Mouse (Mus musculus): ENCODE measurements around the gene Kif6.

The Kif6 gene

DNA sequence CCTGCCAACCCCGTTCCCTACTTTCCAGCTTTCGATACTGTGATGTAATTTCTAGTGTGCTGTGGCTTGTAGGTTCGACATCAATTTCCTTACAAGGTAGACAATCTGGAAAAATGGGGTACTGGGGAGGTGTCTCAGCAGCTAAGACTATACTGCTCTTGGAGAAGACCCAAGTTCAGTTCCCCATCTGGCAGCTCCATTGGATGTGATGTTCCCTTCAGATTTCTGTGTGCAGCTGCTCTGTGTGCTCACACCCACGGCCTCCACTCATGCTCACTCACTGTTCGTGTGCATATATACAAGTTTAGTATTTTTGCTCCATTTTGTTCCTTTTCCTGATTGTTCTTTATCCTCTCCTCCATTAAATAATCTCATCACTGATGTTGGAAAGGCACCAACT is 51.8 kb downstream of the Kif6 start:
- no peak for DNase-seq

DNA sequence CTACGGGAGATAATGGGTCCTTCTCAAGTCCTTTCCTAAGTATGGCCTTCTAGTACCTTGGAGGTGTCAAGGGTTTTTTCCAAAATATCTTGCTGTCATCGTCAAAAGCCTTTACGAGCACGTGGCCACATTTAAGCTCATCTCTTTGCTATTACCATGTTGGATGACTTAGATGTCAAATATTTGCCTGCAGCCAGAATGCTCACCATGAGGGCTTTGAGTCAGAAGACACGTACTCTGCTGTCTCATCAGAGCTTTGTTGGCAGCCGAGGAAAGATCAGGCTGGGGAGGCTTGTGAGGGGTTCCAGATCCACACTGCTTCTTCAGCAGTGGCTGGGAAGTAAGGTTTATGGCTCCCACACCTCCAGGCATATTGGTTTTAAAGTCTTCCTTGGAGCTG is 53.4 kb downstream of the Kif6 start:
- DNase-seq = no peak

- DNase-seq = peak in 1 of 2 experiments; percentile 12
These were observed 57.0 kb downstream of the Kif6 start for GRCm38 (mm10) chr17:49671921-49672339.

DNA sequence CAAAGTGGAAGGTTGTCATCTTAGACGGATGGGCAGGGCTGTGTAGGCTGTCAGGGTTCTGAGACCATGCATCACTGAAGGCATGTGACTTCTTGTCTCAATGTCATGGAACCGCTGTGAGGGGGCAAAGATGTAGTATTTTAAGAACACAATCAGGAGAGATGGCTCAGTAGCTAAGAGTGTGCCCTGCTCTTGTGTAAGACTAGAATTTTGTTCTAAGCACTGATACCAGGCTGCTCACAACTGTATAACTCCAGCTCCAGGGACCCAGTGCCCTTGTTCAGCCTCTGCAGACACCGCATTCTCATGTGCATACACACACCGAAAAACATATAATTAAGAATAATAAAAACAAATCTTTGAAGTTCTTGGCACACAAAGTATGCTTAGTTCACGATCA is 57.5 kb downstream of the Kif6 start:
- DNase-seq = no peak

DNA sequence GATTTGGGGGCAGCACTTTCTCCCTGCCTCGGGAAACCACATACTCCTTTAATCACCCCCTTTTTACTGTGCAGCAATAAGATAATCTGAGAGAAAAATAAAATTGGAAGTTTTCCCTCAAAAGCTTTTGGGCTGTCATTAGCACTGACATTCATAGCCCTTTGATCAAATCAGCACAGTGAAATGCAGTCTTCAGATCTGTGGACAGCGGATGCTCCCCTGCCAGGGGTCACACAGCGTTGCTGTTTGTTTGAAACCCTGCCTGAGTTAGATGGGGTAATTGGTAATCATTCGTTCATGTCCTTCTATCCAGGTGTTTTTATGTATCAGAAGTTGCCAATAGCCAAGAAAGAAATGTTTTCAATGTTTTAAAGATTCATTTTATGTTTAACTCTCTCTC is 60.7 kb downstream of the Kif6 start:
- DNase-seq = no peak

- DNase-seq = no peak
These were observed 66.5 kb downstream of the Kif6 start for GRCm38 (mm10) chr17:49681410-49681809.

DNA sequence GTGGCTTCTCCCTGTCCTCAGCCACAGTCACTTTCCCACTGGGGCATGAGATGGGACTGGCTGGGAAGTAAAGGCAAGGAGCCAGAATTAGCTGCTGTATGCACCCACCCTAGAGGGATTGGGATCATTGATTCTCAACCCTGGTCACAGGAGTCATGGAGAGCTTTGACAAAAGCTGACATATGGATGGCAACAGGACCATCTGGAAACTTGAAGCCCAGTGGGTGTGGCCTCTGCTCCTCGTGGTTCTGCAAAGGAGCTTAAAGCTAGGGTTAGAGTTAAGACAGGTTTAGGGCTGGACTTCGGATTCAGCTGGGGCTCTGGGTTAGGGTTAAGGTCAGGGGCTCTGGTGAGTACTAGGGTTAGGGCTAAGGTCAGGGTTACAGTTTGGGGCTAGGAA is 69.2 kb downstream of the Kif6 start:
- peak in 1 of 2 experiments; percentile 9 for DNase-seq

DNA sequence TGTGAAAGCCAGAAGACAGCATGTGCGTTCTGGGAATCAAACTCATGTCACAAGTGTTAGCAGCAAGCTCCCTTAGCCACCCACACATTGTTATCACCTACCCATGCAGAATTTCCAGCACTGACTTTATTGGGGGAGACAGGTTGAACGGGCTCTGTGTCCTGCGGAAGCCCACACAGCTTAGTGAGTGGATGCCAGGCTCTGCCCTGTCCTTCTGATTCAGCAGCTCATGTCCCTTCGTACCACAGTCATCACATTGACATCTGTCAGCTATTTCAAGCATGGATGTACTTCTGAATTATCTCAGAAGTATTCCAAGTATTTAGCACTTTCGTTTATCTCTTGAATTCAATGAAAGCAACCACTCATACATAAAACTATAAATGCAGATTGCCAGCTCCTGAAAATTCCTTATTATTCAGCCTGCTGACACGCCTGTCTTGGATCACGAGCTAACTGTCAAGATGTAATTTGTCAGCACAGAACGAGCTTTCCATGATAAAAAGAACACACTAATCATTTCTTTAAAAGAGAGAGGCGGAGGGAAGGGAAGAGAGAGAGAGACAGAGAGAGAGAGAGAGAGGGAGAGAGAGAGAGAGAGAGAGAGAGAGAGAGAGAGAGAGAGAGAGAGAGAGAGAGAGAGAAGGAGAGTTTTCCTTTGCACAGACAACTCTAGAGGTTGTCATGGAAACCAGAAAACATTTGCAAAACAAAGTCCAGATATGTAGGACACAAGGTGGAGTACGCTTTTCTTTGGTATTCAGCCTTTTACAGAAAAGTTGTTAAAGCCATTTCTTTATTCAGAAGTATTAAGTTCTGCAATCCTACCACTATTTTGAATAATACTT is 75.9 kb downstream of the Kif6 start:
- no peak for DNase-seq

DNA sequence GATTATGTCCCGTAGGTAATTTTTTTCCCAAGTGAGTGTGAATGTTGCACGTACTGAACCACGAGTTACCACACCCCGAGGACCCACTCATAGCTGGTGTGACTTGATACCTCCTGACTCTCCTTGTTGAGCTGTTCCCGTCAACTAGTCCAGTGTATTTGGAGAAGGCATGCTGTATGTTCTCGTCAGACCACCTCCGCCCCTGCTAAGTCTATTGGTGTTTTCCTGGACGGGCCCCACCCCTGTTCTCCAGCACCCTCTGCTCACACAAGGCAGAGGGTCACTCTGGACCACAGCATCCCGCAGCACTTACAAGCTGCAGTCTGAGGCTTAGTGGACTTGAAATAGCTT is 76.5 kb downstream of the Kif6 start:
- DNase-seq = no peak

GRCm38 (mm10) chr17:49693206-49693605 is 78.3 kb downstream of the Kif6 start:
- DNase-seq = no peak

GRCm38 (mm10) chr17:49697220-49697619 is 82.3 kb downstream of the Kif6 start:
- no peak for DNase-seq

DNA sequence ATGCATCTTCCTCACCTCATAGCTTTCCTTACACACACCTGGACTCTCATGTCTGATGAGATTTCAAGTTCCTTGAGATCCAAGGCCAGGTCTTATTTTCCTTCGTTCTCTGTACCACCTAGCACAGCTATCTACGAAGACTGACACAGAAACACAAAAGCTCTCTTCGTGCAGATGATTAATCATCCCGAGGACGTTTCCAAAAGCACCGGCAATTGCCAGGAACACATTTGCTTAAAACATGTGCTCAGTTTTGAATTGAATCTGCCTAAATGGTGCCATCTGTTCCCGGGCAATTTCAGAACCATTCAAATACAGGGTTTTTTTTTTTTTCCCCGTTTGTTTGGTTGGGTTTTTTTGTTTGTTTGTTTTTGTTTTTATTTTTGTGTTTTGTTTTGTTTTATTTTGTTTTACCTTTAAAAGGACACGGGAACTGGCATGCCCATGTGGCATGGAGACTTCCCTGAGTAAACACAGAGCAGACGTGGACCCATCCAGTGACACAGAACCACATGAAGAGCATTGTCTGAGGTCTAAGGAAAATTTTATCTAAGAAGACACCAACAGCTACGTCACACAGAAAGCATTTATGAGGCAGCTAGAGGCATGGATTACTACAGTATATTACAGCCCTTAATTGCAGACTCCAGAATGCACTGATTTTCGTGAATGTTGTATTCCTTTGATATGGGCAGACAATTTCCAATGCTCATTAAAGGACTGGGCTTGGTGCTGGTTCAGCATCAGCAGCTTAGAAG is 88.7 kb downstream of the Kif6 start:
- peak in 1 of 2 experiments; percentile 14 for DNase-seq

DNA sequence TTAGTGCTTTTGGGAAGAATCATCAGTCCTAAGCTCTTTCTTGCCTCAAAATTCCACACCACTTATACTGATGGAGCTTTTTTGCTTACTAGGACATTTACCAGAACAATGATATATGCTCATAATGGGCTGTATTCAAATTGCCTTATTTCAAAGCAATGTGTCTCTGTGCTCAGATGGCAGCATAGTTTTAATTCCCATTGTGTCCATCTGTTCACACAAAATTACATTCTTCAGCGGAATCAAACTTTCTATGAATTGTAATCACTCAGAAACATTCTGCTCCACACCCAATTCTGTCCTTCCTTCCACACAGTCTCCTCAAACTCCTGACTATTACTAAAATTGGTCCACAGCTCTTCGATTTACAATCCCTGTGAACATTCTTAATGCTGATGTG is 94.3 kb downstream of the Kif6 start:
- DNase-seq = no peak

- no peak for DNase-seq
These were observed 95.2 kb downstream of the Kif6 start for GRCm38 (mm10) chr17:49710101-49710630.

DNA sequence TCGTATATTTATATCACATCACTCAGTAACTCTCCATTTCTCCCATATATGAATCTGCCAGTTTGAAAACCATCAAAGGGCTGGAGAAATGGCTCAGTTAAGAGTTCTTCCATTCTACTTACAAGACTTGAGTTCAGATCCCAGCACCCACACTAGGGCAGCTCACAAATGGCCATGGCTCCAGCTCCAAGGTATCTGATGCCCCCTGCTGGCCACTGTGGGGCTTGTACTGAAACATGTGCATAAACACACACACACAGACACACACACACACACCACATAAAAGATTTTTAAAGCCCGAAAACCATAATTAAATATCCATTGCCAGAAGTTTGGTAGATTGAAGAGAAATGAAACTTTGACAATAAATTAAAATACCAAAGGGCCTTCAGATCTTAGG is 111.3 kb downstream of the Kif6 start:
- no peak for DNase-seq

DNA sequence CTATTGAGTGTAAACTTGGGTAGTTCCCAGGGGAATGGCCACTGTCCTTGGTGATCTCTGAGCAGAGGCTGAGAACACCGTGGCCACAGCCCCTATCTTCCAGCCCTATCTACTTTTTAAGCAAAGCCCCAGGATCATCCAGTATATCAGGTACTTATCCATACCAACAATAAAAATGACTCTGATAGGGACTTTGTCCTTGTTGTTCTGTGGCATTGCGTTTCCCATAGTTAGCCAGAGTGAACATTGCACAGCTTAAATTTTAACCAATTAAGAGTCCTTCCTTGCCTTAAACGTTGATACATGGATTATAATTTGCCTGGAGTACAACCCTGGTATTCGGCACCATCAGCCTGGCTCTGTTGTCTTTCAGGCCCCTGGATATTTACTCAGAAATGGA is 112.0 kb downstream of the Kif6 start:
- DNase-seq = no peak

DNA sequence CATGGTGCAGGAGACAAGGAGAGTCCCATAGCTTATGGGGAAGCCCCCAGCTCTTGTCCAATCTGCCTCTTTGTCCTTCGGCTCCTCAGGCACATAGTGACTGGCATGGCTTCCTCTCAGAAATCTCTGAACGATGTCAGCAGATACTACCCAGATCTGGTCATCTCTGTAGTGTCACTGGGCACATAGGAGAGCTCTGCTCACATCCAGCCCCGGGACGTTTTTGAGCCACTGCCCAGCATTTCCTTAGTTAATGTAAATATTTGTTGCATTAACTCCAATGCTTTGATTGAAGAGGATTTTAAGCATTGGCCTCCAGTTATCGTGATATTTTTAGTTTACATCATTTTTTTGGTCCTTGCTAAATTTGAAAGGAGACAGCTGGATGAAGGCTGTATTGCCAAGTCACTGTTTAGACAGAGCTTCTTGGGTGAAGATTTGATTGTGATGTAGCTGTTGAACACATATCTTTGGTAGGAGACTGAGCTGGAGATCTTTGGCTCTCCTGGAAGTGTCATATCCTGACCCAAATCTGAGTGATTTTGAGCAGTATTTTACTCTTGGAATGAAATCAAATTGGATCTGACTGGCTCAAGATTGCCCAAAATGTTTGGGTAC is 112.6 kb downstream of the Kif6 start:
- DNase-seq = no peak

GRCm38 (mm10) chr17:49729856-49730255 is 114.9 kb downstream of the Kif6 start:
- no peak for DNase-seq

DNA sequence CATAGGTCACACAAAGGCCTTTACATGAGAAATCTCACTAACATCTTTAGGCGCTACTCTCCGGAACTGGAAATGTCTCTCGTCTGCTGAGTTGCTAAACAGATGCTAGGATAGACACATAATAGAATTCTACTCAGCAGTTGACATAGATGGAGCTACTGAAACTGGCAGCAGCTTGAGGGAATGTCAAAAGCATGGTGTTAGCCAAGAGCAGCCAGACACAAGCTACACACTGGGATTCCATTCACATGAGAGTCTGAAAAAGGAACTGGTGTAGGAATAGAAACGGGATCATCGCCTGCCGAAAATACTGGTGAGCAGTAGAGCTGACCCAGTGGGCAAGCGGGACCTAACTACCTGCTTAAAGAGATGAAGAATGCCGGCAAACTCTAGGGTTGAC is 117.8 kb downstream of the Kif6 start:
- no peak for DNase-seq

DNA sequence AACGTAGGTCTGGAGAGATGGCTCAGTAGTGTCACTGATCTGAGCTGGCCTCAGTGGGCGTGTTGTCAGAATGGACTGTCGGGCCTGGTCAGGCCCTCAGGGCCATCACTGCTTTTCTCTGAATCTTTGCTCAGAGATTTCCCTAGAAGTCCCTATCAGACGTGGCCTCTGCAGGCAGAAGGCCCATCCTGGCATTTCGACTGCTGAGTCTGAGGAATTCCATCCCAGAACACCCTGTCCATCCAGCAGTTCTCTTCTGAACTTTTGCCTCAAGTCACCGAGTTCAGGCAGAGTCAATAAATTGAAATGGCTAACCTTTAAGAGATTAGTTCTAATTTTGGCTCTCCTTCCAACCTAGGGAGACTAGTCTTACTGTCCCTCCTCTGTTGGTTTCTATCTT is 119.1 kb downstream of the Kif6 start:
- DNase-seq = no peak

DNA sequence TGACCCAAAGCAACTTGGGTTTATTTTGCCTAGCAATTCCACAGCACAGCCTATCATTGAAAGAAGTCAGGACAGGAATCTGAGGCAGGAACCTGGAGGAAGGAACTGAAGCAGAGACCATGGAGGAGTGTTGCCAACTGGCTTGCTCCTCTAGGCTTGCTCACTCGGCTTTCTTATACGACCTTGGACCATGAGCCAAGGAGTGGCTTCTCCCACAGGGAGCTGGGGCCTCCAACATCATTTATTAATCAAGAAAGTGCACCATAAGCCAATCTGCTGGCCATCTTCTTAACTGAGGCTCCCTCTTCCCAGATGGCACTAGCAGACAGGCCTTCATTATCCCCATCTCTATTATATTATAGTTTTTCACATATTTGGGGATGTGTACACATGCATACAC is 119.8 kb downstream of the Kif6 start:
- no peak for DNase-seq

DNA sequence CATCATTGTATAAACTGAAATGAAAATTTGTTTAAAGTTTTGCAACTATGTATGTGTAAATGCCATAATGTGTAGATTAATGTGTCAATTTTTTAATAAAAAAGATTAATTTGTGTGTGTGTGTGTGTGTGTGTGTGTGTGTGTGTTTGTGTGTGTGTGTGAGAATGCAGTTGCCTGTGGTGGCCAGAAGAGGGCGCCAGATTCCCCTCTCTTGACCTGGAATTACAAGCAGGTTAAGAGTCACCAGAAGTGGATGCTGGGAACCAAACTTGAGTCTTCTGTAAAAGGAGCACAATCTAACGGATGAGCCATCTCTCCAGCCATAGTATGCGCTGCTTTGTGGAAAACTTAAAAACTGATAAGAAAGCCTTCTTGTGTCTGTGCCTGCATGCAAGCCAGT is 121.4 kb downstream of the Kif6 start:
- DNase-seq = no peak

DNA sequence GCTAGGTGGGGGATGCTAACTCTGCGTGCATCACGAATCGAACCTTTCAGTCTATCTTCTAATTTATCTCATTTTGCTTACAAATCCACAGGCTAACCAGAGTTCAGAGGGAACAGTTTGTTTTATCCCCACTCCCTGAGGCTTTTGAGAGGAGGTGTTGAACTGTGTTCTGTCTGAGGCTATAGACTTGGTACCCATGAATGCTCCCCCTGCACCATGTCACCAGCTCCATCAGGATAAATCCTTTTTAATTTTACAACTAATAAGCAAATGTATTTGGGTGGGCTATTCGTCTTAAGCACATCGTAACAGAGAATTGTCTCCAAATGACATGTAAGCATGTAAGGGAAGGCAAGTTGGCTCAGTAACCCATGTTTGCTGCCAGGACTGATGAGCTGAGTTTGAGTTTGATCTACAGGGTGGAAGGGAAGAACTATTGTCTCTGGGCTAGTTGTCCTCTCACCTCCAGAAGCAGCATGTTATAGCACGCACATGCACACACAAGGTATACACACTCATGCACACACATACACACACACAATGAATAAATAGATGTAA is 122.4 kb downstream of the Kif6 start:
- DNase-seq = no peak
